In the genomic region with DNA sequence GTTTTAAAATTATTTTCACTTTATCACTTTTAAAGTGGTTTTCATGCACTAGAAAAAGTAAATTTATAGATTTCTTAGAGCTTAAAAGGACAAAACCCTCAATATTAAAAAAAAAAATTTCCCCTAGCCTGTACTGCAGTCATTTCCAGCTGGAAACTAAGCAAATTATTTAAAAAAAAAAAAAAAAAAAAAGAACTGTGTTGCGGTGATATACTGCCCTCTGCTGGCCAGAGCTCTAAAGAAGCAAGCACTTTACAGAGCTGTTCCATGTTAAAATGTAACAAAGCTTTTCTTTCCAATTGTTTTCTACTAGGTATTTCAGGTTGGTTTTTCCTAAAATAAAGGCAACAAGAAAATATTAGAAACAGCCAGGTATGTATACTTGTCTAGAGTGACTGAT, we compare ENCODE assay signal across 9 mouse cellular contexts. TPM values are rescaled to one million over a fixed set of nuclear protein-coding genes. Genes with fewer than 3 reads are reported as not detected.
DNase-seq lines count a peak whose midpoint lies in the region; ATAC-seq and TF ChIP-seq lines count a peak whose summit lies in the region.
"Had no signal": no experiment of that assay in that cellular context is flagged by ENCODE, and none has a peak within 500 bp of the region (broad histone marks: within the 10 kb centered on the region; RNA-seq: fewer than 3 reads in every experiment).

No protein-coding gene starts in this region.

- no peaks in the 10 kb centered on the region for H3K27me3 ChIP-seq in heart, adult 2 months (ENCODE audit: control insufficient read depth, insufficient read depth, low read length)
- H3K27me3 ChIP-seq in hindbrain, postnatal 0 days (ENCODE audit: insufficient read depth, low read length) = no peaks in the 10 kb centered on the region

- H3K4me1 ChIP-seq in heart, adult 2 months (ENCODE audit: control insufficient read depth, insufficient read depth, low read length) = peaks cover 2% of the 10 kb centered on the region
- H3K4me1 ChIP-seq in hindbrain, postnatal 0 days (ENCODE audit: insufficient read depth, low read length) = no peaks in the 10 kb centered on the region

- H3K27ac ChIP-seq in heart, adult 2 months = peak overlapping the region; percentile 74
- H3K27ac ChIP-seq in hindbrain, postnatal 0 days = no peak overlapping the region
- H3K27ac ChIP-seq in macrophage = peak overlapping the region; percentile 93

- peaks cover 11% of the 10 kb centered on the region; the same call in 1 of the 2 replicates for H3K36me3 ChIP-seq in heart, adult 2 months (ENCODE audit: control insufficient read depth, insufficient read depth, low read length)
- no peaks in the 10 kb centered on the region for H3K36me3 ChIP-seq in hindbrain, postnatal 0 days (ENCODE audit: insufficient read depth, low read length)
- no peaks in the 10 kb centered on the region for H3K36me3 ChIP-seq in macrophage (ENCODE audit: inconsistent target)

- H3K4me2 ChIP-seq in hindbrain, postnatal 0 days (ENCODE audit: low read depth, low read length) = no peak overlapping the region

- peak; percentile 89 for TF ChIP-seq CTCF in heart, adult 2 months (IDR thresholded peaks at IDR 0.05)
- peak; percentile 63 for TF ChIP-seq CTCF in hindbrain, postnatal 0 days (IDR thresholded peaks at IDR 0.05; ENCODE audit: low read depth)

- no peak for ATAC-seq in hindbrain, postnatal 0 days

- 3% methylated on average over 1 of the region's 1 CpGs for WGBS in heart, adult 2 months
- WGBS in hindbrain, postnatal 0 days = 4% methylated on average over 1 of the region's 1 CpGs
- WGBS in macrophage (ENCODE audit: missing documents) = 0% methylated on average over 1 of the region's 1 CpGs

- no peaks in the 10 kb centered on the region for H3K79me2 ChIP-seq in heart, adult 2 months (replicated peaks; ENCODE audit: control insufficient read depth, insufficient read depth, low read length)
- no peaks in the 10 kb centered on the region for H3K79me2 ChIP-seq in macrophage (ENCODE audit: inconsistent target)

- no peaks in the 10 kb centered on the region for H3K9me3 ChIP-seq in hindbrain, postnatal 0 days (ENCODE audit: low read length)

- TF ChIP-seq EP300 in heart, adult 2 months (IDR thresholded peaks at IDR 0.05; ENCODE audit: insufficient read depth, low read depth, low read length) = no peak

- no peak overlapping the region for H3K4me3 ChIP-seq in heart, adult 2 months
- no peak overlapping the region for H3K4me3 ChIP-seq in hindbrain, postnatal 0 days (ENCODE audit: low read length)
- H3K4me3 ChIP-seq in macrophage (ENCODE audit: inconsistent target) = no peak overlapping the region

- intact Hi-C loops in heart, adult 2 months (cut with DNase I) = loop anchor here (1.0 to 10.0 kb wide), 3 partner anchors 82 to 431 kb away; a partner anchor contains a TSS

- DNase-seq in heart, adult 2 months = peak; percentile 21 to 45
- no peak for DNase-seq in heart, adult 11 months
- peak; percentile 75 for DNase-seq in testis, postnatal 10 days (ENCODE audit: low spot score)
- DNase-seq in testis, postnatal 14 days (ENCODE audit: low spot score) = no peak
- peak; percentile 3 for DNase-seq in cerebellum, adult 11-12 months
- DNase-seq in hindbrain, postnatal 0 days (ENCODE audit: low spot score) = peak; percentile 67
- DNase-seq in frontal cortex, postnatal 25 days (ENCODE audit: low spot score in 2 of 2) = no peak

- TF ChIP-seq POLR2A in heart, adult 2 months (IDR thresholded peaks at IDR 0.05; ENCODE audit: insufficient read depth, low read depth, low read length) = no peak

- no peak overlapping the region for H3K9ac ChIP-seq in heart, adult 2 months (ENCODE audit: low read depth, low read length)
- no peak overlapping the region for H3K9ac ChIP-seq in hindbrain, postnatal 0 days (replicated peaks; ENCODE audit: low read length)

RNA-seq across cellular contexts. Expression of a gene that starts 4.4 kb away (rescaled TPM):
- total RNA-seq in heart, adult 2 months (2021) = not detected
- not detected in 2 replicates for polyA plus RNA-seq in heart, adult 2 months (2012; rRNA removed)
- not detected in 2 replicates for total RNA-seq in hindbrain, postnatal 0 days (2014; rRNA removed)
- 0.36 and 0.40 TPM in 2 replicates for polyA plus RNA-seq in hindbrain, postnatal 0 days (2015; fragmentation: Nextera tagmentation; extraction: Ambion mirVana)
- total RNA-seq in macrophage (2018; cell fraction: chromatin; rRNA removed) = under 1 TPM in 2 of 26 experiments, not detected in 24; 0.34 to 0.63 TPM
- total RNA-seq in macrophage (2018; cell fraction: cytosol; rRNA removed) = under 1 TPM in 17 of 26 experiments, not detected in 9; 0.04 to 0.29 (median 0.17) TPM
- total RNA-seq in macrophage (2018; cell fraction: nucleus; rRNA removed) = 1 to 10 TPM in 1 of 26 experiments, under 1 TPM in 10, not detected in 15; 0.17 to 1.6 (median 0.32) TPM
- polyA plus RNA-seq in macrophage (2018) = 0.37 to 0.41 TPM in 2 of 3 replicates, not detected in the other
- total RNA-seq: layer of hippocampus, adult 18-20 months had no signal

RNA-seq across cellular contexts. Expression of a gene that starts 24.8 kb away (rescaled TPM):
- 1 to 10 TPM in 1 of 2 experiments, under 1 TPM in 1; 0.96 to 1.6 TPM for total RNA-seq in heart, adult 2 months (2021)
- polyA plus RNA-seq in heart, adult 2 months (2012; rRNA removed) = 0.45 and 0.97 TPM in 2 replicates
- total RNA-seq in hindbrain, postnatal 0 days (2014; rRNA removed) = 2.4 and 4.2 TPM in 2 replicates
- 5.4 and 7.1 TPM in 2 replicates for polyA plus RNA-seq in hindbrain, postnatal 0 days (2015; fragmentation: Nextera tagmentation; extraction: Ambion mirVana)
- total RNA-seq in macrophage (2018; cell fraction: chromatin; rRNA removed) = 1 to 10 TPM in 4 of 26 experiments, under 1 TPM in 9, not detected in 13; 0.29 to 7.7 (median 0.88) TPM
- 10 to 100 TPM in 12 of 26 experiments, 1 to 10 TPM in 2, under 1 TPM in 12; 0.40 to 26.6 (median 4.5) TPM for total RNA-seq in macrophage (2018; cell fraction: cytosol; rRNA removed)
- 10 to 100 TPM in 2 of 26 experiments, 1 to 10 TPM in 10, under 1 TPM in 11, not detected in 3; 0.33 to 17.4 (median 2.7) TPM for total RNA-seq in macrophage (2018; cell fraction: nucleus; rRNA removed)
- 10.4 to 30.0 TPM (median 24.8 TPM) in 3 replicates for polyA plus RNA-seq in macrophage (2018)

Comparison
In these comparisons a context has a peak if more than half of its experiments do, and no peak if none do; other contexts are left out.
1. DNase-seq: peak in heart, adult 2 months (2 of 2), testis, postnatal 10 days (single experiment), cerebellum, adult 11-12 months (single experiment) and hindbrain, postnatal 0 days (single experiment); none in heart, adult 11 months (single experiment), testis, postnatal 14 days (single experiment) and frontal cortex, postnatal 25 days (0 of 2).